Mouse (Mus musculus) embryonic fibroblast, embryonic 13.5 days (primary cell): Measurements from ENCODE around the gene Csrp1. TPM values are rescaled to one million over a fixed set of nuclear protein-coding genes. Genes with fewer than 3 reads are reported as not detected.
A peak's percentile ranks its signal among the peaks of the same experiment; 100 is the strongest.

ENCODE experiments used
- H3K27ac ChIP-seq: 2 replicates; pipeline ENCODE4 v1.5.1; 2012; ENCODE audit warnings: low read length, control low read depth, inconsistent platforms; ENCODE audit not compliant: insufficient read depth
- H3K4me1 ChIP-seq: 2 replicates; pipeline ENCODE4 v1.6.1; 2011; ENCODE audit warnings: low read length; ENCODE audit not compliant: control insufficient read depth, insufficient read depth
- H3K4me3 ChIP-seq: 2 replicates; pipeline ENCODE4 v1.5.1; 2011; ENCODE audit warnings: mild to moderate bottlenecking, control low read depth, low read length; ENCODE audit not compliant: insufficient read depth
- CTCF ChIP-seq: IDR thresholded peaks from 2 replicates; pipeline ENCODE4 v1.5.1; 2011; ENCODE audit warnings: mild to moderate bottlenecking, control low read depth, low read length, moderate library complexity, borderline replicate concordance; ENCODE audit not compliant: insufficient read depth
- POLR2A ChIP-seq: IDR thresholded peaks from 2 replicates; pipeline ENCODE4 v1.6.1; 2011; ENCODE audit warnings: low read depth, mild to moderate bottlenecking, control low read depth, low read length, moderate library complexity
- polyA plus RNA-seq: library from polyadenylated mRNA; stranded (reverse); fragments of >200 nt; gene quantifications from 2 replicates; pipeline ENCODE4 v1.2.4, GENCODE M21; 2011; ENCODE audit warnings: low read depth; ENCODE audit not compliant: missing spikeins, insufficient read length

Gene Csrp1
- polyA plus RNA-seq, 1 experiment: 453 TPM

DNA sequence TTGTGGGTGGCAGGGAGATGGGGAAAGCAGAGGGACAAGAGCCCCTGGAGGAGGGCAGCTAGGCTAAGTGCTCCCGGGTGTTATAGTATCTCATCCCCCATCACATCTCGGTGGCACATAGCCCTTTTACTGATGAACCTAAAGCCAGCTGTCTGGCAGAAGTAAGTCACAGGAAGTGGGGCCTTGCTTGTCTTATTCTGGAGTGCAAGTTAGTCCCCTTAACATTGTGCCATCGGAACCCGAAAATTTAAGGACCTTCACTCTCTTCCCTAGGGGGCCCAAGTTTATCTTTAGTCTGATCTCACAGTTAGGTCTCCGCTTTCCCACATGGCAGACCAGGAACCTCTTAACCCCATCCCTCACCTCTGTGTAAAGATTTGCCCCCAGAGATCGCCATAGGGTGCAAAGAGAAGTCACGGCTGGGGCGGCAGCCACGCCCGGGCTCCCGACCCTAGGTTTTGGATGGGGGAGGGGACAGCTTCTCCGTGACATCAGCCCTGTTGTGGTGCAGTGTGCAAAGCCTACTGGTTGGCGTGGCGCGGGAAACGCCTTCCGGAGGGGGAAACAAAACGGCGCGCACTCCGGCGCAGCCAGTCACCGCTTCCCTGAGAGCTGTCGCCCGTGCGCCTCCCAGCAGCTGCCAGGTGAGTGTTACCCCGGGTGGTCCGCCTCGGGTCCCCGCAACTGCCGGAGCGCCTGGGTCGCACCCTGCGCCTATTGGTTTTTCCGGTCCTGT is 8.9 kb downstream of the Csrp1 start:
- Histone ChIP-seq H3K27ac (peak overlapping the region; percentile 94), H3K4me1 (peaks cover 18% of the 10 kb centered on the region), H3K4me3 (peak overlapping the region; percentile 74)
- TF ChIP-seq CTCF: no peak
- peak; percentile 91 for TF ChIP-seq POLR2A

DNA sequence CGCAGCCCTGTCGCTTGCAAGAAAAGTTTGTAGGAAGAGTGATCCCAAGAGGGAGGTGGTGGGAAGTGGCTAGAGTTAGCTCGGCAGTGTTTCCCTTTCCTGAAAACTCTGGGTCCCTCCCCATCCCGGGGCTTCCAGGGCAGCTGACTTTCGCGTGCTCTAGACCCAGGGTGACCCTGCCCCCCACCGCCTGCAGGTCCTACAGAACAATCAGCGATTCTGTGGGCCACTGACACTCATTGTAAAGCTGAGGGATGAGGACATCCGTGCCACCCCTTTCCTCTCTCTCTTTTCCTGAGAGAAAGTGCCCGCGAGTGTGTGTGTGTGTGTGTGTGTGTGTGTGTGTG is 9.5 kb downstream of the Csrp1 start:
- H3K4me1 ChIP-seq: peaks cover 21% of the 10 kb centered on the region
- TF ChIP-seq POLR2A (no peak; the same call in 1 of the 2 replicates), CTCF (no peak)

DNA sequence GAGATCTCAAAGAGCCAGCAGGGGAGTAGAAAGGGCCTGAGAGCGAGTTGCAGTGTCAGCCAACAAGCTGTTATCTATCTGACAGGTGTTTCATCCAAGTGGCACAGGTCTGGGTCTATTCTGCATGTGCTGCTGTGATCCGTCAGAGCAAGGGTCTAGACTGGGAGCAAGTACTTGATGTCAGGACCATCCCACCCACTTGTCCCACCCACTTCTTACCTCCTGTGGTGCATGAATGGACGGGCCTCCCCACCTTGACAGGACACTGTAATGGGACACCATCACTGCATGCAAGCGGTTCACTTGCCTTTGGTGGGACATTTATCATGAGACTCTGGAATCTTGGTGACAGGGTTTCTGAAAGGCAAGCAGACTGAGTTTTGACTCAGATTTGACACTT is 10.0 kb downstream of the Csrp1 start:
- H3K4me3 ChIP-seq: peak overlapping the region; percentile 74
- H3K4me1 ChIP-seq: peaks cover 23% of the 10 kb centered on the region
- TF ChIP-seq CTCF: no peak
- peak; percentile 46 for TF ChIP-seq POLR2A
- peak overlapping the region; percentile 94 for H3K27ac ChIP-seq

More for the DNA sequence above, 9.5 kb downstream of the Csrp1 start:
- peak overlapping the region; percentile 94 for H3K27ac ChIP-seq
- H3K4me3 ChIP-seq: peak overlapping the region; percentile 74

DNA sequence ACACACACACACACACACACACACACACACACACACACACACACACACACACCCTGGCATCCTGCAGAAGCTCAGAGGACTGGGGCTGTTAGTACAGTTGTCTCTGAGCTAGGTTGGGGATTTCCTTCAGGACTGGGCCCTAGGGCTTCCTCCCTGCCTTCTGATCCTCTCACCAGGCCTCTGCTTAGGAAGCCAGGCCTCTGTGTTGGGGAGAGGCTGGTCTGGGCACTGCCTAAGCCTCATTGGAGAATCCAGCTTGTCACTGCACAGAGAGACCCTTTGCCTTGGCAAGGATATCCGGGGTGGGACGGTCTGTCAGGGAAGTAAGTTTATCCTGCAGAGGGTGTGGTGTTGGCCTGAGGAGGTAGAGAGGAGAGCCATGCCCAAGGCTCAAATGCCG is 10.4 kb downstream of the Csrp1 start:
- peaks cover 27% of the 10 kb centered on the region for H3K4me1 ChIP-seq
- TF ChIP-seq POLR2A (no peak), CTCF (no peak)
- H3K4me3 ChIP-seq: peak overlapping the region; percentile 74
- peak overlapping the region; percentile 94 for H3K27ac ChIP-seq

DNA sequence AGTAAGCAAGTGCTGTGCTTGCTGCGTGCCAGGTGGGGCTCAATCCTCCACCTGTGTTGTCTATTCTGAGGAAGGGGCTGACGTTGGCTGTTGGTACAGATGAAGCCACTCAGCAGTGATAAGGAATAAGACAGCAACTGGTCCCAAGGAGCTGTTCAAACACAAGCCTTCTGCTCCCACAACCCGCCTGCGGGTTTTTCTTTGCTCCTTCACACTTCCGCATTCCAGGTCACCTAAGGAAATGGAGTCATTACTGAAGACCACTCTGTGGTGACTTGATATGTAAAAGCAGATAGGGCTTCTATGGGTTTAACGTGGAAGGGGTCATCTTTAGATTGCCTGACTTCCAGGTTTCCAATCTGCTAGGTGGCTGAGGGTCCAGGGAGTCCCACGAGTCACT is 11.5 kb downstream of the Csrp1 start:
- H3K4me3 ChIP-seq: peak overlapping the region; percentile 74
- TF ChIP-seq POLR2A: peak; percentile 39; the same call in 1 of the 2 replicates
- TF ChIP-seq CTCF: no peak
- peaks cover 31% of the 10 kb centered on the region for H3K4me1 ChIP-seq
- H3K27ac ChIP-seq: peak overlapping the region; percentile 94

DNA sequence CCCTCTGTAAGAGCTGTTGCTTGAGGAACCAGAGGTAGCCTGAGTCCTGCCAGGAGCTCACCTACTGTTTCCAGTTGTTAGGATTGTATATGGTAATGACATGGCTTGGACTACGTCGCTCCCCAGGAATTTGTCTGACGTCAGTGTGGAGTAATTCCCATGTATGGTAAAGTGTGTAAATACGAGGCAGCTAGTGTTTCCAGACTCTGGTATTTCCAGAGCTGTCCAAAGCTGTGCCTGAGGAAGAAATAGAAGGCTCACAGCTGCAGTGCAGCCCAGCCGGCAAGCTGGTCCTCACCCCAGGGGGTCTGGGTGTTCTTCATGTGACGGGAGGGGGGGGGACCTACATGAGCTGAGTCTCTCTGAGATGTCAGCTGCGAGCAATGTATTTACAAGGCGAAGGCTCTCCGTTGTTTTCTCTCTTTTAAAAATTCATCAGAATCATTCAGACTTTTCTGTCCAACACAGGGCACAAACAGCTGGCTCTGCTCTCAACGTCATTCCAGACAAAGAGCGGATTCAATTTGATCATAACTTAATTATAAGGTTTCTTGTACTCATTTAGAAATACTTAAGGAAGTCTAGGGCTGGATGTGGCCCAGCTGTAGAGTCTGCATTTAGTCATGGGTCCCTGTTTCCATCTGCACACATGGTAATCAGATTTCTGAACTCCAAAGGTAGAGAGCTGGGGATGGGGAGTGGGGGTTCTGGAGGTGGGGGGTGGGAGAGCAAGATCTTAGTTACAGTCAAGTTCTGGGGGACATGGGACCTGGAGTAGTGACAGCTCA is 12.2 kb downstream of the Csrp1 start:
- H3K4me3 ChIP-seq: no peak overlapping the region
- H3K27ac ChIP-seq: peak overlapping the region; percentile 94
- TF ChIP-seq CTCF (no peak), POLR2A (peak; percentile 54; the same call in 1 of the 2 replicates)
- H3K4me1 ChIP-seq: peaks cover 31% of the 10 kb centered on the region

DNA sequence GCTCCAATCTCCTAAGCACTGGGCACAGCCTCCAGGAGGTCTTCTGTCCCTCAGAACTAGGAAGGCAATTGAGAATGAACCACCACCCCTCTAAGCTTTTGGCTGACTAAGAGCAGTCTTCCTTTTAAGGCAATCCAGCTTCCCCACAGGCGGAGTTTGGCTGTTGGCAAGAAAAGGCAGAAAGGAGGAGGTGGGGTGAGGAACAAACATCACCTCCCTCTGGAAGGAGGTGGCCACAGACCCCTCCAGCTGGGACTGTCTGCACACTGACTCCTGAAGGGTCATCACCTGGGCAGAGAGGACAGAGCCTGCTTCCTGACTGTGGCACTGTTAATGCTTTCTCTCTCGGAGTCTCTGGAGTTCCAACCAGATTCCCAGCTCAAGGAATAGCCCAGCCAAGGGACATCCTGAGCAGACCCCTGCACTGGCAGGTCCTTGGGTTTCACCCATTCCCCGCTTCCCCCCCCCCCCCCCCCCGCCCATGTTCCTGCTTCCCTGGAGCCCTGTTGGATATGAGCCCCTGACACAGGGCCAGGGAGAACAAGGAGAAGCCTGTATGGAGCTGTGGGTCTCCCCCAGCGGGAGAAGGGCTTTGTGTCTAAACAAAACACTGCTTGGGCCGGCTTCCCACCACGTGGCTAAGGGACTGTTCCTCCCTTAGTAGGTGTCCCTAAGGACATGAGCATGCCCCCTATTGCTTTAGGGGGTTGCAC is 14.5 kb downstream of the Csrp1 start:
- H3K4me3 ChIP-seq: no peak overlapping the region
- H3K27ac ChIP-seq: peak overlapping the region; percentile 85
- peaks cover 43% of the 10 kb centered on the region for H3K4me1 ChIP-seq
- no peak for TF ChIP-seq CTCF
- TF ChIP-seq POLR2A: peak; percentile 63

DNA sequence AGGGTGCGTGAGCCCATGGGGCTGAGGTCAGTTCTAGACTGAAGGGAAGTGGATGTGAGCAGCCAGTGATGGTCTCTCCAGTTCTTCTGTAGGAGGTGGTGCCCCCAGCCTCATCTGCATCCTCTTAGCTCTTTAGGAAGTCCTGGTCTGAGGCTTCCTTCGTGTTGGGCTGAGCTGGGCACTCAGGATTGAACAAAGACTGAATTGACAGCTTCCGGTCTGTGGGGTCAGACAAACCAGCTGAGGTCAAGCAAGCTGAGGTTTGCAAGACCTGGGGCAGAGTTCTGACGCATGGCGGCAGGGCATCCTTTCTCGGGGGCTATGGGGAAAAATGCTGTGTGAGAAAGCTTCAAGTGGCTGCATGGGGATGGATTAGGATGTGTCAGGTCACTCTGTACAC is 15.6 kb downstream of the Csrp1 start:
- Histone ChIP-seq H3K4me3 (no peak overlapping the region), H3K4me1 (peaks cover 43% of the 10 kb centered on the region), H3K27ac (no peak overlapping the region)
- TF ChIP-seq CTCF (no peak), POLR2A (no peak)

DNA sequence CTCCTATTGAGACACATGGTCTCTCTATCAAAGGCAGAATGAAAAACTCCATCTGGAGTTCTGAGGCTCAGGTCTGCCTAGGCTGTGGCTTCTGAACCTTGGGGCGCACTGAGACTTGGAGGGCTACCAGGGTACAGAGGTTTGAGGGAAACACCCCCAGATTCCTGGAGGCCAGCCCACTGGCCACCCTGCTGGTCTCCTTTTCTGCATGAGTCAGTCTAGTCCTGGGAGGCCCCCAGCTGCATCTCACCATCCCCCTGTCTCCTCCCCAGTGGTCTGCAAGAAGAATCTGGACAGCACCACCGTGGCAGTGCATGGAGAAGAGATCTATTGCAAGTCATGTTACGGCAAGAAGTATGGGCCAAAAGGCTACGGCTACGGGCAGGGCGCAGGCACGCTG is 25.1 kb downstream of the Csrp1 start:
- Histone ChIP-seq H3K4me3 (no peak overlapping the region), H3K4me1 (peaks cover 17% of the 10 kb centered on the region), H3K27ac (0 out of 2 replicates have a peak overlapping the region, but pooled peaks have one; percentile 42)
- no peak for TF ChIP-seq CTCF
- TF ChIP-seq POLR2A: no peak

DNA sequence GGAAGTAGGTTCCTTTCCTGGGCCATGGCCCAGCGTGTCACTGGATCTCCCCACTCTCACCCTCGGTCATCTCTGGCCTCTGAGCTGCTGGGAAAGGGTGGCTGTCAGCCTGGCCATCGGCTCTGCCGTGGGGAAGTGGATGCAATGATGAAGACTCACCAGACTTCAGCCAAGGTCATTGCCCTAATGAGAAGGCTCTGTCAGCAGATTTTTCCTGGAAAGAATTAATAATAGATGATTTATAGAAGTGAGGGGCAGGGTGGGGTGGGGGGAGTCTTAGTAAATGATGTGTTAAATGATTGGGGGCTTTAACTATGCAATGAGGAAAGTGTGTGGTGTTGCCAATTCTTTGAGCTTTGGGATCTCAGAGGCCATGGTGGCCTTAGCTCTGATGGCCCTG is 26.4 kb downstream of the Csrp1 start:
- H3K4me3 ChIP-seq: no peak overlapping the region
- TF ChIP-seq POLR2A (no peak), CTCF (no peak)
- H3K27ac ChIP-seq: no peak overlapping the region
- peaks cover 15% of the 10 kb centered on the region for H3K4me1 ChIP-seq
